Mouse (Mus musculus) liver, adult 2 months (tissue): ENCODE measurements at regions not wholly inside any gene's neighbourhood (a gene's known extent, or its start where the extent isn't known, plus 50 kb on each side); places are given as distances from the start of the nearest gene placed in this dataset.

Experiments
- CTCF ChIP-seq: fragments of 200-500 bp; IDR thresholded peaks from 2 replicates; pipeline ENCODE4 v1.5.1; 2011; ENCODE audit warnings: low read depth, low read length, control low read depth
- POLR2A ChIP-seq: fragments of 200-500 bp; IDR thresholded peaks from 2 replicates; pipeline ENCODE4 v1.6.1; 2011; ENCODE audit warnings: low read length, control low read depth; ENCODE audit not compliant: insufficient read depth; ENCODE audit errors: extremely low read depth

- TF ChIP-seq CTCF = no peak
- no peak for TF ChIP-seq POLR2A
Observed at GRCm38 (mm10) chr6:94344296-94344695, 60.6 kb upstream of the Magi1 start.
